Mouse (Mus musculus): ENCODE data around the gene Atp1a2. TPM values are rescaled to one million over a fixed set of nuclear protein-coding genes. Genes with fewer than 3 reads are reported as not detected.

The Atp1a2 gene
- polyA plus RNA-seq, 1 experiment: 195 TPM

DNA sequence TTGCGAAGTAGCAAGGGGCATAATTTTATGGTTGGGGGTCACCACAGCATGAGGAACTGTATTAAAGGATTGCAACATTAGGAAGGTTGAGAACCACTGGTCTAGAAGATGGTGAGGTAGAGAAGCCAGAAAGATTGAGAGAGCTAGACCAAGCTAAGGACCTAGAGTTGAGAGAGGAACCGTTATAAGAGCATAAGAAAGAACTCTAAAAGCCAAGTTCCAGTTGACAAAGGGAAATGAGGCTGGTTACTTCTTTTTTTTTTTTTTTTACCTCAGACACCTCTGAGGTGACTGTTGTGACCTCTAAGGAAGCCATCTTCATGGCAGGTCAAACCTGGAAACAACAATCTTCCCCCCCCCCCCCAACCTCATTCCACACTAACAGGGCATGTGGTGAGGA, 7.3 kb upstream of the Atp1a2 start:
- DNase-seq (ENCODE audit: low read depth): no peak

- DNase-seq (ENCODE audit: low read depth): no peak
These were observed 6.6 kb upstream of the Atp1a2 start for GRCm38 (mm10) chr1:172304443-172304842.

DNA sequence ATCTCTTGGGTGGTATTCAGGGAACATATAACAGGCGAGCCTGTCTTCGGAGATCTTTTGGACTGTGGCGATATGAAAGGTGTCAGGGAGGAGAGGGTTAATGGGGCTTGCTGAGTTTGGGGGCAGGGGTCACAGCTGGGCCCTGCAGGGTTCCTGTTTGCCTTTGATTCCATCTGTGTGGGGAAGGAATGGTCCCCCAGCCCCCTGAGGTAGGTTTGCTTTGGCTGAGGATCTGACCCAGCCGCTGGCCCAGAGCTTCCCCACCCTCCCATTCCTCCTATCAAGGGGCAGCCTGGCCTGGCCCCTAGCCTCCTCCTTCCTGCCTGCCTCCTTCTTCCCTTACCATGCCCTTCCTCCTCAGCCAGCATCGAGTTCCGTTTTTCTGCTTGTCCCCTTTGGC, 5.0 kb upstream of the Atp1a2 start:
- DNase-seq (ENCODE audit: low read depth): no peak

GRCm38 (mm10) chr1:172302311-172302710, 4.4 kb upstream of the Atp1a2 start:
- no peak for DNase-seq (ENCODE audit: low read depth)

- DNase-seq (ENCODE audit: low read depth): no peak
These were observed 3.3 kb upstream of the Atp1a2 start for GRCm38 (mm10) chr1:172301180-172301579.

DNA sequence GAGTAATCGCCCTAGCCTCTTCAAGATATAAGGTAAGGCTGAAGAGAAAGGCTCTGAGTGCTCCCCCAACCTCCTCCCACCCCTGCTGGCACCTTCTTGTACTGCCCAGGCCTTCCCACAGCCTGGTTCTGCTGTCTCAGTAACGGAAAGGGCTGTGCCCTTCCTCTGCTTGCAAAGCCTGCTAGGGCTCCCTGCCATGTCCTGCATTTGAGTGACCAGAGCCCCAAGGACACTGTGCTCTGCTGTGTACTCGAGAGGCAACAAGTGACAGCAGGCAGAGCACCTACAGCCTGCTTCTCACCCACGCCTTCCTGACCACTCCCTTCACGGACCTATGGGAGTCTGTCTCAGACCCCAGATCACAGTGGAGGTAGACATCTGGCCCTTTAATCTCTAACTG, 2.4 kb upstream of the Atp1a2 start:
- no peak for DNase-seq (ENCODE audit: low read depth)

GRCm38 (mm10) chr1:172299528-172299927, 1.7 kb upstream of the Atp1a2 start:
- no peak for DNase-seq (ENCODE audit: low read depth)

GRCm38 (mm10) chr1:172296816-172297510, 901 bp downstream of the Atp1a2 start:
- DNase-seq (ENCODE audit: low read depth): no peak

DNA sequence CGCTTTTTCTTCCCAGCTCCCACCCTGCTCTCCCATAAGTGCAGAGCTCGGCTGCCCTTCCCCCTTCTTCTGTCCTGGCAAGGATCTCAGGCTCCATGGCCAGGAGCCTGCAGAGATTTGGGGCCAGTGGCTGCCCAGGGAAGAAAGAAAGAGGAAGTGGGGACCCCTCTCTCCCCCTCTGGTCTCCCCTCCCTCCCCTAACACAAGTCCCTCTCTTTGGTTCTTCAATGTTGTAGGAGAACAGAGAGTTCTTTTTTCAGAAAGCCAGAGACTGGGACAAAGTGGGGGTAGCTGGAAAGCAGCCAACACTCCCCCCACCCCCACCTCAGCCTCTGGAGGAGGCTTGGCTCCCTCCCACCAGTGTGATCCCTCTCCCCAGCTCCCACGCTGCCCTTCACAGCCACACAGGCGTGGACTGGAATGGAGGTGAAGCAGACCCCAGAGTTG, 2.1 kb downstream of the Atp1a2 start:
- no peak for DNase-seq (ENCODE audit: low read depth)

- no peak for DNase-seq (ENCODE audit: low read depth)
These were observed 4.4 kb downstream of the Atp1a2 start for GRCm38 (mm10) chr1:172293449-172293848.

DNA sequence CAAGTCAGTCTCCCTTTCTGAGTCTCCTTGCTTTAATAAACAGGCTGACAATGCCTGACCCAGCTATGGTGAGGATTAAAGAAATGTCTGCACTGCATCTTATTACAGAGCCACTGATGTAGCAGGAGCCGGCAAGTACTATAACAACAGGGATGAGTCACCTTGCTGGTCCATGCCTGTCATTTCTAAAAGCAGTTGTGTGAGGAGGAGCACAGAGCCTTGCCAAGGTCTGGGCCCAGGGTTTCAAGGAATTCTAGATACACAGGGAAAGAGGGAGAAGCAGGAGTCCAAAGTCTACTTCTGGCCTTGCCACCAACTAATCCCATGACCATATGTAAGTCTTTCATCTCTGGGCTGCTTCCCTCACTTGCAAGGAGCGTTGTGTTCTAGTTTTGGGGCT, 5.0 kb downstream of the Atp1a2 start:
- no peak for DNase-seq (ENCODE audit: low read depth)

GRCm38 (mm10) chr1:172289617-172289946, 8.3 kb downstream of the Atp1a2 start:
- no peak for DNase-seq (ENCODE audit: low read depth)

DNA sequence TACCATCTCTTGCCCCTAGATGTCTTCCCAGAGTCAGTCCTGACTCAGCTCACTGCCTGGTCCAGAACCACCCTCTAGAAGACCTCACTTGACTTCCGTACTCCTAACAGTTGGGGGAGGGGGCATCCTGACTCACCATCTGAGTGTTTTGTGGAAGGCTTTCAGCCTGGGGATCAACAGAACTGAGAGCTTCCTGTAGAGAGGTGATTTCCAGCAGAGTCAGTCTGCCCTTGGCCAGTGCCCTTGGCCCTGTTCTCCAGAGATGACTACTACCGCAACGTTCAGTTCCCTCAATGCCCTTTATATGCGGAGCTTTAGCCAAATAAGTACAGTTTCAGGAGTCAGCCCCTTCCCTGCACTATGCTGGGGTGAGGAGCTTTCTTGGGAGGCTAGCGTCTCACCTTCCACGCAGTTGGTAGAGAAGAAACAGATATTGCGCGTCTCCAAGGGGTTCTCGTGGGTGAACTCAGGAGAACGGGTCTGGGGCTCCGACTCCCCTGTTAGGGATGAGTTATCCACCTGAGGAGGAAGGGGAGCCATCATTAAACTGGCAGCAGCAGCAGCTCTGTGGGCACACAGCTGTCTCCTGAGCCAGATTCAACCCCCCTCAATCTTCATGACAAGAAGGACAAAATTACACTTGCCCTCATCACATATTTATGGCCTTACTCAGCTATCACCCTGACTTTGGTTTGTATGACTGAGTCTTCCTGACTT, 8.8 kb downstream of the Atp1a2 start:
- DNase-seq (ENCODE audit: low read depth): no peak

DNA sequence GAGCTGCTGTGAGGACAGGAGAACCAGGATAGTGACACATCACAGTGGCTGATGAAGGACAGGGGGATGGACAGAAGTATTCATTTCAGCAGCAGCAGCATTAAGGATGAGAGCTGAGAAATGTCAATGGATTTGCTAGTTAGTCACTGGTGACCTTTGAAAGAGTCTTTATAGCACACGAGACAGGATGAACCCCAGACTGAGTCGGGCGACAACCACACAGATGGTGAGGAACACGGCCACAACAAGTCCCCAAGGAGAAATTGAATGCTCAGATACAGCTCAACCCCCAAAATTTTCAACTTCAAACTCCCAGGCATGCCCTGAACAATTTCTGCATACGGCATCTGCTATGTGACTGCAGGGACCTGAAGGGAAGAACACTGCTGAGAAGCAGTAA, 11.1 kb downstream of the Atp1a2 start:
- no peak for DNase-seq (ENCODE audit: low read depth)

DNA sequence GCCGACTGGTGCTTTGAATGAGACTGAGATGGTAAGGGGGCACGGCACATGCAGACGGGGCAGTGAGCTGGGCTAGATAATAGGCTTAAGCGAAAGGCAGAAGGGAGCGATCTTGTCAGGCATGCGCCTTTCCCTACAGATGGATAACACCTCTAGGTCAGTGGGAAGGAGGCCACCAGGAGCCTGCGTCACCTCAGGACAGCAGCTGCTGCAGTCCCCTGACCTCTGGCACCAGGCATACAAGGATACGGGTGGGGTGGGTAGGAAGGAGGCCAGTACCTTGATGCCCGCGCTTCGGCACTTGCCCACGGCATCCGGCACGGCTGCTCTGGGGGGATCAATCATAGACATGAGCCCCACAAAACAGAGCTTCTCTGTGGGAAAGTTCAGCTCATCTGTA, 13.6 kb downstream of the Atp1a2 start:
- DNase-seq (ENCODE audit: low read depth): no peak

DNA sequence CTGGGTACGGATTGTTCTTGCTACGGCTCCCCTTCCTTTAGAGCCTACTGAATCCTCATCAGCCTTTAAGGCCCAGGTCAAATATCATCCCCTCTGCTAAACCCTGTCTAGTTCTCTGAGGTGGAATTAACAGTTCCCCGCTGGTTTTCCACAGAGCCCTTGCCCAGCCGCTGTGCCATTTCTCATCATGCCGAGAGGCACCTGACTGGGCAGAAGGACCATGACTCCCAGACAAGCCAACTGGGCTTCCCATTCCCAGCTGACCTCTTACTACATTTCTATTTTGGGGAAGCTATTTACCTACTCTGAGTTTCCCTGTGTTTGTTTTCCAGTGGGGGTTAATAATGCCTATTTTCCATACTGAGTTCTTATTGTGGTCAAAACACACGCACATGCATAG, 14.8 kb downstream of the Atp1a2 start:
- DNase-seq (ENCODE audit: low read depth): no peak

DNA sequence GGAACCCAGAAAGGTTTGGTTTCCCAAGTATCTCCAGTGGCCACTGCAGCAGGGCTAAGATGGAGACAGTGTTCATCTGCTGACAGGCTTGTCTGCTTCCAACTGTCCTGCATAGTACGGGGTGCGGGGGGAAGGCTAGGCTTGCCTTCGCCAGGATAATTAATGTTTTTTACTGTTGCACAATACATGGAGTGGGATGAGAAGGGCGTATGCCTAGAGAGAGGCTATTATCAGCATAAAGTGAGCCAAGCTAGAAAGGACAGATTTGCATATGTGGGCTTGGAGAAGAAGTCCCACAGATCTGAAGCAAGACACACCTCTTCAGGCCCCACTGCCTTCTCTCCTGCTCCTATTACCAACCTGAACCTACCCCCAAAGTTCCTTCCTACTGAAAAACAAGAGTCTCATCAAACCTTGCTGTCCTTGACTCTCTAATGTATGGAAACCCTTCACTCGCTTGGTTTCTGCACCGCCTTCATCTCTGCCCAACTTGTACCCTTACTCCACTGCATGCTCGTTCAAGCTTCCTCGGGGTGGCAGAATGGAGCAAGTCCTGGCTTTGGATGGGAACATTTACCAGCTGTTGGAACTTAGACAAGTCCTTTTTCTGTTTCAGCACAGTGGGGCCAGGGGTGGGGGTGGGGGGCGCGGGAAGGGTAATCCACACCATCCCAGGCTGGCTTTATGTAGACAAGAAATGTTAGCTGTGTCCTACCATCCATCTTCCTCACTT, 16.2 kb downstream of the Atp1a2 start:
- peak; percentile 44 for DNase-seq (ENCODE audit: low read depth)

DNA sequence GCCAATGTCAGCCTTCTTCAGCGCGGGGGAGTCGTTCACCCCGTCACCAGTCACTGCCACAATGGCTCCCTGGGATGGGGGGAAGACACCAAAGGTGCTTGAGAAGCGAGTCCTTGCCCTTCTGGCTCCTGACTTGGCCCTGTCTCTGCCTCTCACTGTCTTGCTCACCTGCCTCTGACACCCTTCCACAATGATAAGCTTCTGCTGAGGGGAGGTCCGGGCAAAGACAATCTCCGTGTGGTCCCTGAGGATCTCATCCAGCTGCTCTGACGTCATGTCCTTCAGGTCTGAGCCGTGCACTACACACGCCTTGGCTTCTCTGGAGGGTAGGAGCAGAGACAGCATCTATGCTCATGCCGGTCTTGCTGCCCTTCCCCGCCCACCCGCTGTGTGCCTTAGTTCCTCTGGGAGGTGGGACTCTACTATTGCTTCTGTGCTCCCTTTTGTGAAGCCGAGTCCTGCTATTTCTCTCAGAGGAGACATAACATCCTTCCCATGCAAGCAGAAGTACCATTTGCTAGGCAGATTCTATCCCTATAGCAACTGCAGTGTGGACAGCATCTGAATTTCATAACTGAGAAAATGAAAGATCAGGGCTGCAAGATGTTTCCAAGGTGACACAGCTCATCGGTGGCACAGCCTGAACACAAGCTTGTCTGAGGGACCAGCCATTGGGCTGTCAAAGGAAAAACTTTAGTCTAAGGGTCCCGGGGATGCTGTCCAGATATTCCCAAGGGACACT, 17.9 kb downstream of the Atp1a2 start:
- no peak for DNase-seq (ENCODE audit: low read depth)

GRCm38 (mm10) chr1:172278328-172278727, 19.5 kb downstream of the Atp1a2 start:
- DNase-seq (ENCODE audit: low read depth): no peak

DNA sequence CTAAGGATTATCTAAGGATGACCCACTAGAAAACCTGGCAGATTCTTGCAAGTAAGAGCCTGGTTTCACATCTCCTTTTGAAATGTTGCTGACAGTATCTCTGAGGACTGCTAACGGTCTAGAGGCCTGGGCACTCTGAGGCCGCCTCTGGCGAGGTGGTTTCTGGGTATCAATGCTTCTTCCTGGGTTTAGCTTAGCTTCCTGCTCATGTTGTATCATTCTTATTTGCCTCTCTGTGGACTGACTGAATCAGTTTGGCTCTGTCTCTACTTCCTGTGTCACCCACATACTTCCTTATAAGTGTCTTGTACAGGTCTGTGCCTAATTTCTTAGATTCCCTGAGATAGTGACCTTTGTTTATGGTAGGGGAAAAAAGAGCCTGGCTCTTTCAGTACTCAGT, 20.7 kb downstream of the Atp1a2 start:
- DNase-seq (ENCODE audit: low read depth): no peak

DNA sequence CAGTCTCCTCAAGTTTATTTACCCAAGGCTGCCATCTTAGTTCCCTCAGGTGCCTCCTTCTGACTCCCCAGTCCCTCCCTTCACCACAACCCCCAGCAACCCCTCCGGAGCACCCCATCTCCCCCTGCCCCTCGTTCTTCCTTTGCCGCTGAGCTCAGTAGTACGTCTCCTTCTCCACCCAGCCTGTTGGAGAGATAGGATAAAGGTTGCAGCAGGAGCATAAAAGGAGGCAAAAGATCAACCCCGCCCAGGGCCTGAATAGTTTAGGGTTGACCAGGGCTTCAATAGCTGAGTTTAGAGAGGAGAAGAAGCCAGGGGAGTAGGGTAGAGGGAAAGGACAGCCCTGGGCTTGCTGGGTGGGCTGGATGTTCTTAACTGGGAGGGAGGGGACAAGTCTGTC, 23.3 kb downstream of the Atp1a2 start:
- no peak for DNase-seq (ENCODE audit: low read depth)

GRCm38 (mm10) chr1:172274116-172274515, 23.7 kb downstream of the Atp1a2 start:
- DNase-seq (ENCODE audit: low read depth): peak; percentile 12
